Mouse (Mus musculus) cerebellum, adult 18-20 months (tissue): Measurements from ENCODE around the gene Snx8.

Source experiments
- DNase-seq, 2 experiments: peaks; one replicate each; pipeline ENCODE4 v3.0.0; 2021

Gene Snx8

DNA sequence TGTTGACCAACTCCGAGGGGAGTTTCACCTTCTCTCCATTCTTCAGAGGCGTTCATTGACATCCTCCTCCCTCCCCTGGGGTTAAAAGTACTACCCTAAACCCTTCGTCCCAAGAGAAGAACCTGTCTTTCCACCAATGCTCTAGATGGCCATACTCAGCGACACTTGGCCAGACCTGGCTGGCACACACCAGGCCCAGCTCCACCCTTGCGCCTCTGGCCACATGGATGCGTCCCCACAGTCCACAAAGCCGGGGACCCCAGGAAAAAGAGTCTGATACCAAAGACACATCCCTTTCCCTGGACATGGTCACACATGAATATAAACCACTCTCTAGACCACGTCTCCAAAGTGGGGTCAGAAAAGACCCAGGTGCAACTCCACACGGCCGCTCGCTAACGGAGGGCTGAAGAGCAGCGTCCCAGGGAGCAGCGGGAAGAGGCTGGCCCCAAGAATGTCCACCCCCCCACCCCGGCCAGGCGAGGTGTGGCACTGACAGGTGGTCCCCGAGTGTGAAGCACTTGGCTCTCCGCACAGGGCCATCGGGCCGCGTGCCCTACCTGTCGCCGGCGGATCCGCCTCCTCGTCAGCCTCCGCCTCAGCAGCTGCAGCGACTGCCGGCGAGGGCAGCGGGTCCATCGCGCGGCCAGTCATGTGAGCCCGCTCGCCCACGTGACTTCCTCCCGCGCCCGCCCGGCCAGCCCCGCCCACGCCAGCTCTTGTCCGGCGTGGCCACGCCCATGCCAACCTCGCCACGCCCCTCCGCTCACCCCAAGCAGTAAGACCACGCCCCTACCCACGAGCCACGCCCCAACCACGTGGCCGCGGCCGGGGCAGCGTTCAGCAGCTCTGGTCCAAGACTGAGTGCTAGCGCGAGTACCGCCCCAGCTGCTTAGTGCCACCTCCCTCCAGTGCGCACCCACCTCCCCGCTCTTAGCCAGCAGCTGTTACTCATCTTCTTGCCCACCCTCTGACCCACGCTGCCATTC is at the start of gene Snx8:
TSS of gene Snx8 (minus strand) at position 675 of the 989 bp plus-strand sequence.
- DNase-seq = peak; percentile 91 to 95

DNA sequence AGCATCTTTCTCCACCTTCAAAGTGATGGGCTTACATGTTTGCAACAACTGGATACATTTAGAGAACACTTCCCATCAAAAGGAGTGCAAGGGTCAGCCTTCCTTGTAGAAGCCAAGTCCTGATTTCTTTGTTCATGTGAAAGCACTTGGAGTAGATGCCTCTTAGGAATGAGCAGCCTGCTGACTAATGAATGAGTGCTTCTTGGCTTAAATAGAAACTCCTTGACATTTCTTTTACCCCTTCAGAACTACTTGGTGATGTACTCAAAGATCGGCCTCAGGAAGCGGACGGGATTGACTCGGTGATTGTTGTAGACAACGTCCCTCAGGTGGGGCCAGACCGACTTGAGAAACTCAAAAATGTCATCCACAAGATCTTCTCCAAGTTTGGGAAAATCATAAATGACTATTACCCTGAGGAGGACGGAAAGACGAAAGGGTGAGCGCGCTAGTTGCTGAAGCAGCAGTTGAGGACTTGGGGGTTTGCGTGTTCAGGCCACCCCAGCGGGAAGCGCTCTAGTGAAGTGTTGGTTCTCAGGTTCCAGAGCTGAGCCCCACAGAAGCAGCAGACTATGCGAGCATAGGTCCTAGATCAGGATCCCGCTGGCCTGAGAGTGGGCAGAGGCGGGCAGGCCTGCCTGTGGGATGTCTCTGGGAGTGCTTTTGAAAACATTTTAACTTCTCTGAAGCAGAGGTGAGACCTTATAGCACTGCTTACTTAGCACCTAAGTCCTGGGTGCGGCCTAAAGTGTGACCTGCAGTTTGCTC is 36.1 kb upstream of the Snx8 start:
- no peak for DNase-seq

DNA sequence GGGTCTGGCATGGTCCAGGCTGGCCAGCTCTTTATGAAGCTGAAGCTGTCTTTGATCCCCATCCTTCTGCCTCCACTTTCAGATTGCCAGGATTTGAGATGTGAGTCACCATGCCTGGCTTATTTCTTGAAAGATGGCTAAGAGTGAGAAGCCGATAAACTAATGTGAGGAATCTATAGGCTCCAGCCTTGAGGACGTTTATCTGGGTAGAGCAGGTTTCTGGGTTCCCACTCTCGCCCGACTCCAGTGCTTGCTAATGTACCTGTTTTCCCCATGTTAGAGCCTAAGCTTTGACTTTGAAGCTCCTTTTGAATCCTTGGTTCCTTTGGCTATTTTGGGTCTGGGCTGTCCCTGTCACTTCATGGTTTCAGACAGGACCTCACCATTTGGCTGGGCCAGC is 31.6 kb upstream of the Snx8 start:
- no peak for DNase-seq

DNA sequence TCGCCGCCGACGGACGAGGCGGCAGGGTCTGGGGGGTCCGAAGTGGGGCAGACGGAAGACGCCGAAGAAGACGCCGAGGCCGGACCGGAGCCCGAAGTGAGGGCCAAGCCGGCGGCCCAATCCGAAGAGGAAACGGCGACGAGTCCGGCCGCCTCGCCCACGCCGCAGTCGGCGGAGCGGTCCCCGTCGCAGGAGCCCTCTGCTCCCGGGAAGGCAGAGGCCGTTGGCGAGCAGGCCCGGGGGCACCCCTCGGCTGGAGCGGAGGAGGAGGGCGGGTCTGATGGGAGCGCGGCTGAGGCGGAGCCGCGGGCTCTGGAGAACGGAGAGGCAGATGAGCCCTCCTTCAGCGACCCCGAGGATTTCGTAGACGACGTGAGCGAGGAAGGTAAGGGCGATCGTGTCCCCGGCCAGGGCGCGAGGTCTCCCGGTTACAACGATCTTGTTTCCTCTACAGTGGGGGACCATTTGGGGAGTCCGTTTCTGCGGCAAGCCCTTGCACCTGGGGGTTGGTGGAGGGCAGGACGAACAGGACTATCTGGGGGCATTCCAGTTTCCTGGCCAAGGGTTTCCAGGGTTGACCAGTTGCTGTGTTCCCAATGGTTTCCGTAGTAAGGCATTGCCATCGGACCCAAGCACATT is 30.5 kb upstream of the Snx8 start:
- DNase-seq = peak in 1 of 2 experiments; percentile 28

DNA sequence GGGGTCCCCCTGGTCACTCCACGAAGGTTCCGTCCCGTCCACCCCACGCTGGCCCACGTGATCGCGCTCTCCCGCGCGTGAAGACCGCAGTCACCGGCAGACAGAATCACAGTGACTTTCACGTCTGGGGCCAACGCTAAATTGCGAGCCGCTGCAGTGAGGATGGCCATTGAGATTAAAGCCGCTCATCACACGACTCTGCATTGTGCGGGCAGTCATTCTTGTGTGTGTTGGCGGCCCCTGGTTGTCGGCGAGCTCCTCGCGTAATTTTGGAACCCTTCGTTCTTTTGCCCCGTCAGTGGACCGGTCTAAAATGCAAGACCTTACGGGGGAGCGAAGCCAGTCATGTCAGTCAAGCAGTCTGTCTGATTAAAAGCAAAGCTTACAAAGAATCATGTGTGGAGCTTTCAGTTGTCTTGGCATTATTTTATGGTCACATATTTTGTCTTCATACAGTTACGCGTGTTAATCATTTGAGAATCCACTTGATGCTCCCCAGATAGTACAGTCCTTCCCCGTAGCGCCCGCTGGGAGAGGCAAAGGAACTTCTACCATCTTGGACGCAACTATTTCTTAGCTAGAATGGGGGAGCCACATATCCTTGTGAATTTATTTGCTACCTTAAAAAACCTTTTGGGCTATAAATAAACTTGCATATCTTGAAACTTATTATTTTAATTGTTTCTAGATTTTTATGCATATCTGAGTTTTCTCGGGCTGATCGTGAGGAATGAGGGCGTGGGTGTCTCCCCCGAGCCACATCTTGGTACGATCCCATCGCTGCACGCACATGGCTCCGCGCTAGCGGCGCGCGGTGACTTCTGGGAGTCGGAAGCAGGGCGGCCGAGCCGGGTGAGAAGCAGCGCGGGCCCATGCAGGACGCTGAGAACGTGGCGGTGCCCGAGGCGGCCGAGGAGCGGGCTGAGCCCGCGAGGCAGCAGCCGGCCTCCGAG is 29.7 kb upstream of the Snx8 start, which contains the start of gene Eif3b:
TSS of gene Eif3b (plus strand) at position 840 of the 953 bp plus-strand sequence.
- DNase-seq = peak; percentile 90 to 94

DNA sequence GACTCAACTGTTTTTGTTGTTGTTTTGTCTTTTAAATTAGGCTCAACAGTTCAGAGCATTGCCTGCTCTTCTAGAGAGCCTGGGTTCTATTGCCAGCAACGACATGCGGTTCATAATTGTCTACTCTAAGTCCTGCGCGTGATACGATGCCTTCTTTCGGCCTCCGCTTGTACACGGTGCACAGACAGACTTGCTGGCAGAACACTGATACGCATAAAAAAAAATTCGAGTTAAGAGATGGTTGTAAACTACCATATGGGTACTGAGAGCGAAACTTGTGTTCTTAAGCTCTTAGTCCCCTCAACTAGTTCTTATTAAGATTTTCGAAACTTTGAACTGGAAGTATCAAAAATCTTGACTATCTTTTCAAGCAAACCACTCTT is 29.0 kb upstream of the Snx8 start:
- DNase-seq = peak; percentile 16 to 43

DNA sequence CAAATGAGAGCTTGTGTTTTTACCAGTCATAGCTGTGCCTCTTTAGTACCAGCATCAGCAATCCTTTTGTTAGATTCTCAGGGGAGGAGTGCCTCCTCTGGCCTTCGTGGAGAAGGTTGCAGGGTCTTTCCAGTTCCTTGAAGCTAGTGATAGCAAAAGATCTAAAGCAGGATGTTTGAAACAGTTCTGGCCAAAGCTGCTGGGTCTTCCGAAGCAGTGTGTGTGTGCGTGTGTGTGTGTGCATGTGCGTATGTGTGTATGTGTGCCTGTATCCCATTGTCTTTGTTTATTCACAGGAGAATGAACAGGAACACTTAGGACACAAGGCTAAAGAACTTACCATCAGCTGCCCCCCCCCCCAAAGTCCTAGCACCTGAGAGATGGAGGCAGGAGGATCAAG is 25.6 kb upstream of the Snx8 start:
- DNase-seq = no peak

DNA sequence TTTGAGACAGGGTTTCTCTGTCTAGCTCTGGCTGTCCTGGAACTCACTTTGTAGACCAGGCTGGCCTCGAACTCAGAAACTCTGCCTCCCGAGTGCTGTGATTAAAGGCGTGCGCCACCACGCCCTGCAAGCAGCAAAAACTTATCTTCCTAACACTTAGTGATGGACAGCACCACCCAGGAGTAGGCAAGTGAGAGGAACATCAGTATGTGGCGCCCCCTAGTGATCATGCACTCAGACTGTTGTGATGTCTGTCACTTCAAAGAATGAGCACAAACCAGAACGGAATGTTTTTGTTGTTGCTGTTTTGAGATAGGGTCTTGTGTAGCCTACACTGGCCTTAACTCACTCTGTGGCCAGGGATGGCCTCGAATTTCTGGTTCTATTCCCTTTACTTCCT is 22.3 kb upstream of the Snx8 start:
- DNase-seq = peak; percentile 39 to 52

DNA sequence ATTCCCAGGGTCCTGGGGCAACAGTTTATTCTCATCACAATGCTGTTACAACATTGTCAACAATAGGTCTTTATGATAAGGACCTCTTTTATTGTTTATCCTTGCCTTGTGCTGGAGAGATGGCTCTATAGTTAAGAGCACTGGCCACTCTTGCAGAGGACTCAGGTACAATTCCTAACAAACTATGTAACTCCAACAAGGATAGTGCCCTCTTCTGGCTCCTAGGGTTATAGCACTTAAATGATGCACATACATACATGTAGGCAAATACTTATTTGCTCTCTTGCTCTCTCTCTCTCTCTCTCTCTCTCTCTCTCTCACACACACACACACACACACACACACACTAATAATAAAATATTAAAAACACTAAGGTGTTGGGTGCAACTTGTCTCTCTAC is 19.7 kb upstream of the Snx8 start:
- DNase-seq = no peak

DNA sequence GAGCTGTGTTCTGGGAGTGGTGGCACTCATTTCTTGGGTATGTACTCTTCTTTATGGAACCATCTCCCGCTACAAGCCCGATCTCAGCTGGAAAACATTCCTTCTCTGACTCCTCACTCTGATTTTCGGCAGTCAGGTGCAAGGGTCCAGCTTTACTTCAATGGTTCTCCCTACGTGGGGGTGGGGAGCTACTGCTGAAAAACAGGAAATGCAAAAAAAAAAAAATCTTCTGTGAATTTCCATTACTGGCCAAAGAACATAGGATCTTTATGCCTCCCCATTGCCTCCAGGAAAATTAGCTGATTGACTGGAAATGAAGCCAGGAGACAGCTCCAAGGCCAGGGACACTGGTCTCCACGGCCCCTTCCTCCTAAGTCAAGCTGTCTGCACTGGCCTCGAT is 17.6 kb upstream of the Snx8 start:
- no peak for DNase-seq

DNA sequence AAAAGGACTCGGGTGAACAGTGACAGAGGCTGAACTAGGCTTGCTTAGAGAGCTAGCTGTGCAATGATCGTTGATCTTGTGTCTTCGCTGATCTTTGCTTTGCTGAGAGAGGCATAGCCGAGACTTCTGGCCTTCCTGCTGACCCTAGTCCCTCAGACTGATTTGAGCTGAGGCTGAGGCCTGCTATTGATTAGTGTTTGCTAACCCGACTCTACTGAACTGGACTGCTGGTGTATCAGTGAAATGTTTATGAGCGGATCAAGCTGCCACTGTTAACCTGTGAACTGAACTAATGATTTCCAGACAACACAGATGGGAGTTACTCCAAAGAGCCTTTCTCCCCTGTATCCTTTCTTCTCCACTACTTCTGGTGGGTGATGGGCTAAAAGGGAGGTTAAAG is 16.1 kb upstream of the Snx8 start:
- DNase-seq = no peak

DNA sequence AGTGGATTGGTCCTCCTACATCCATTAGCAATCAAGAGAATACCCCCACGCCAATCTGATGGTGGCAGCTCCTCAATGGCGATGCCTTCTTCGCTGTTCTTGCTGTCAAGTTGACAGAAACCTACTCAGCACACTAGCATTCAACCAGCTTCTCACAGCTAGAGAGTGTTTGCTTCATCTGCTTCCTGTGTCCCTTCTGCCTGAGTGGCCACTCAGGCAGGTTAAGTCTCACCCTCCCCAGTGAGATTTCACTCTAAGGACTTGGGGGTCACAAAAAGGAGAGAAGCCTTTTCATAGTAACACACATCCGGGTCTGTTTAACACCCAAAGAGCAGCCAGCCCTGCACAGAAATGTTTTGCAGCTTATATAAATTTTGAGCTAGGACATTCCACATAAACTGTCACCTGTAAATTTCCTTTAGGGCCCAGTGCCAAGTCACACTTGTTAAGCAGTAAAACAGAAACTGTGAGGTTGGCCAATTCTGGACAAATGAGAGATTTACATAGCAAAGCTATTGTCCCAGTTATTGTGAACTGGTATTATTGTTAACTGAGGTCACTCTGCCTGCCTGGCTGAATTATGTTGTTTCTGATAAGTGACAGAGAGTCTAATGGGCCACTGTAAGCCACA is 13.7 kb upstream of the Snx8 start:
- no peak for DNase-seq

DNA sequence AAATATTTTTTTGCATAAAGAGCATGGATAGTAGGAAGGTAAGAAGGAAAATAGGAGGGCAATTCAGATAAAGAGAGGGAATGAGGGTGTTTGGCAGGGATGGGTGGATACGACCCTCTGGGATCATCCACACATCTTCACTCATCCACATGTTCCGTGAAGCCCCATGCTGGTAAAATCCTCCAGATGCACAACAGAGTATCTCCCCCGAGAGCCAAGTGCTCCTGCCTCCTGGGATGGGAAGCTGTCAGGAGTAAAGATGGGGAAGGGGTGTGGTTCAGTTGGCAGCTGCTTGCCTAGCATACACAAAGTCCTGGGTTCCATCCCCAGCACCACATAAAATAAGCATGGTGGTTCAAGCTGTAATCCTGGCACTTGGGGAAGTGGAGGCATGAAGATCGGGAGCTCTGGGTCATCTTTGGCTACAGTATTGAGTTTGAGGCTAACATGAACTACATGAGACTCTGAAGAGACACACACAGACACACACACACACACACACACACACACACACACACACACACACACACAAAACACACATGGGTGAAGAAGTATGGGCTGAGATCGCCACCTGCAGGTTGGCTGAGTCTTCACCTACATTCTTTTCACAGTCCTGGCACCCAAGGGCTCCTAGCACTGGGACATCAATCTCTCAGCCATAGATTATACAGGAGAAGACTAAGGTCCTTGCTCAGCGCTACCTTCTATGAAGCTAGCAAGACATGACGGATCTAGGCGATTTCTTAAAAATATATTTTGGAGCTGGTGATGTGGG is 7.3 kb upstream of the Snx8 start:
- no peak for DNase-seq

DNA sequence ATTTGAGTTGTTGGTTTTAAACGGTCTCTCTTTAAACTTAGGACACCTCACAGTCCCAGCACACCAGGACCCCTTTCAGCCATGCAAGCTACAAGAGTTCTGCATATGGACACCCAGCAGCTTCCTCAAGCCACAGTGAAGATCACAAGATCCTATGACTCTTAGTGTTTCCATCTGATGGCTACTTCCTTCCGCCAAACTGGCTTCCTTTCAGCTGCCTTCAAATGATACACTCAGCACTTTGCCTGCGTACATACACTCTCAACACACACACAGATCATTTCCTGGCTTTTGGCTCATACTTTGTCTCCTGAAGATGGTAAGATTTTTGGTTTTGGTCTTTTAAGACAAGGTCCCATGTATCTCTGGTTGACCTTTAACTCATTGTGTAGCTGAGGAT is 3.6 kb upstream of the Snx8 start:
- DNase-seq = no peak

DNA sequence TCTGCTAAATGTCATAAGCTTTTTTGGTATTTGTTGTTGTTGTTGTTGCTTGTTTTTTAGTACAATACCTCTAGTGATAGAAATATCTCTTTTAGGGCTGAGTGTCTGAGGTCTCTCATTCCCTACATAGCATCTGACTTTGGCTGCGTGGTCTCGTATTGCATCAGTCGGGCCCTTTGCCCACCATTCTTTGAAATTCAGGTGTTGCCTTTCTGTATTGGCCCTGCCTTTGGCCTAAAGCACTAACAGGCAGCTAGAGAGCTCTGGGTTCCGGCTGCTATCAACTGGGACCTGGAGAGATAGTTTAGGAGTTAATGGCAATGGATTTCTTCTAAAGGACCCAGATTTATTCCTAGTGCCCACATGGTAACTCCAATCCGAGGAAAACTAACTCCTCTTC is 2.9 kb upstream of the Snx8 start:
- DNase-seq = no peak

DNA sequence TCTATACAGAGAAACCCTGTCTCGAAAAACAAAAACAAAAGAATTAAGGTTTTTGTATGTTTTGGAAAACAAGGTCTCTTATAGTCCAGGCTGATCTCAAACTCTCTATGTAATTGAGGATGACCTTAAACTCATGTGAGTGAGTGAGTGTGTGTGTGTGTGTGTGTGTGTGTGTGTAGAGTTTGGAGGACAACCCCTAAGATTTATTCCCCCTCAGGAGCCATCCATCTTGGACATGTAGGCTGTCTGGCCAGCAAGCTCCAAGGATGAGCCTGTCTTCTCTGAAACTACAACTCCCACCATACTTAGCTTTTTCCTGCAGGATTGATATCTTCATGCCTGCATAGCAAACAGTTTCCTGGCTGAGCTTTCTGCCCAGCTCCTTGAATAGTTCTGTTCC is 2.4 kb upstream of the Snx8 start:
- no peak for DNase-seq

DNA sequence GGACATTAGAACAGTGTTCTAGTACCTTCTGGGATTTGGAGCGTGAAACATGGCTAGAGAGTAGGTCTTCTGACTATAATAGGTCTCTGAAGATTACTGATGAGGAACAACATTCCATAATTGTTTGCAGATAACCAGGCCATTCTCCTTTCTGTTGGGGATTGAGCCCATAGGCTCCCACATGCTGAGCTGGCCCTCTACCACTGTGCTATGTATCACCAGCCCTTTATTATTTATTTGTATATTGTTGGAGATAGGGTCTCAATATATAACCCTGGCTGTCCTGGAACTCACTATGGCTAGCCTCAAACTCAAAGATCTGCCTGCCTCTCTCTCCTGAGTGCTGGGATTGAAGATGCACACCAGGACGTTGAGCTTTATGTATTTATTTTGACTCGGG is 585 bp upstream of the Snx8 start:
- DNase-seq = no peak

DNA sequence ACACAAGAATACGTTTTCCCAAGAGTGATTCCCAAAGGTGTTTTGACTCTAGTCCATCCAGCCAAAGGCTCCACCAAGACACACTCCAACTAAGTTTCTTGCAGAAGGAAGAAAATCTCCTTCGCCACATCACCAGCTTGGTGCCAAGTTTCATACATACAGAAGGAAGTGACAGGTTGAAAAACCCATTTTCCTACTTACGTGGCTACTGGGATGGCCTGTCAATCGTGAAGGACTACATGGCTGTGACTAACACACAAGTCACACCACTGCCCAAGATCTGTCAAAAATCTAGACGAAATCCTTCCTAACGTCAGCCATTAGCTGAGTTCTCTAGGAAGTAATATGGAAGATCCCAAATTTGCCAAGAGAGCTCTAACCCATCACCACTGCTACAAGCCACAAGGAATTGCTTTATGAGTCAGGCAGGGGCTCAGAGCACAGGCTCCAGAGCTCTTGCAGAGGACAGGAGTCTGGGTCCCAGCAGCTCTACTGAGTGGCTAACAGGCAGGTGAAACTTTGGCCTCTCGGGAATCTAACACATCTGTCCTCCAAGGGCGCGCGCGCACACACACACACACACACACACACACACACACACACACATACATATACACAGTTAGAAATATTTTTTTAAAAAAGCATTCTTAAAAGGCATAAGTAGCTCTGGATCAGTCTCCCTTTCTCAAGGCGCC is 1.1 kb downstream of the Snx8 start:
- DNase-seq = no peak

DNA sequence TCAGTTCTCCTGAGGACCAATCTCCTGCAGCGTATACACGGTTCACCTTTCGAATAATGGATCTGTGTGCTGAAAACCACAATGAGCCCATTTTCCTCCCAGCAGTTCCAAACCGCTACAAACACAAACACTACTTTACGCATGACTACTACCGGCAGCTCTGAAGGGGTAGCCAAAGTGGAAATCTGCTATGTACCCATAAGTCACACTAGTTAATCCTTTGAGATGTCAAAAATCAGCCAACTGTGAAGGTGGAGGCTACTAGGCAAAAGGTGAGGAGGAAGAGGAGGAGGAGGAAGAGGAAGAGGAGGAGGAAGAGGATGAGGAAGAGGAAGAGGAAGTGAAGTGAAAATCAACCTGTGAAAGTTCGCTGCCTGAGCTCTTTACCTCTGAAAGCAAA is 1.8 kb downstream of the Snx8 start:
- no peak for DNase-seq

DNA sequence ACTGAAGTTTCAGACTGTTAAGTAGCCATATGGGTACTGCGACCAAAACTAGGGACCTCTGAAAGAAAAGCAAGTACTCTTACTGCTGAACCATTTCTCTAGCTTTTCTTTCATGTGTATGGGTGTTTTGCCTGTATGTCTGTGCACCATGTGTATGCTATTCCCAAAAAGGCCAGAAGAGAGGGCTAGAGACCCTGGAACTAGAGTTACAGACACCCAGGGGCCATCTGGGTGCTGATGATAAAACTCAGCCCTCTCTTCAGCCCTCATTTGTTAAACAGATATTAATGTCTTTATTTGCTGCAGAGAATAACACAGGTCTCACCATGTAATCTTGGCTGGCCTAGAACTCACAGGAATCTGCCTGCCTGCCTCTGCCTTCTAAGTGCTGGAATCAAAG is 4.6 kb downstream of the Snx8 start:
- DNase-seq = no peak
